Mouse (Mus musculus): ENCODE results near the gene Mybpc1. TPM values are rescaled to one million over a fixed set of nuclear protein-coding genes. Genes with fewer than 3 reads are reported as not detected.
"Not testable (repeated sequence)": the region's sequence is repeated elsewhere in the genome, so short reads cannot be mapped to it uniquely, and the experiment has no call there.

Mybpc1 gene
- total RNA-seq, 2 experiments from 2014 or later, result 1,393 to 2,492 TPM

- DNase-seq, result no peak
Observed at GRCm38 (mm10) chr10:88494959-88495587, 109.9 kb downstream of the Mybpc1 start.

GRCm38 (mm10) chr10:88492658-88493057 lies 112.3 kb downstream of the Mybpc1 start:
- no peak for DNase-seq

- DNase-seq, result no peak
Observed at GRCm38 (mm10) chr10:88491632-88492031, 113.3 kb downstream of the Mybpc1 start.

GRCm38 (mm10) chr10:88488629-88489028 lies 116.3 kb downstream of the Mybpc1 start:
- no peak for DNase-seq

GRCm38 (mm10) chr10:88482866-88483265 lies 122.1 kb downstream of the Mybpc1 start:
- DNase-seq, result not testable (repeated sequence)

Other genes starting within 250 kb of the Mybpc1 start
- 1 to 10 TPM; 1.2 to 5.5 TPM for gene Dram1, start 226.1 kb downstream of the Mybpc1 start, total RNA-seq (2021)
- 10 to 100 TPM; 15.4 to 15.8 TPM for gene Gnptab, start 226.0 kb downstream of the Mybpc1 start, total RNA-seq (2021)
- not detected for gene Sycp3, start 145.6 kb downstream of the Mybpc1 start, total RNA-seq (2021)
- 100 to 1,000 TPM; 102 to 103 TPM for gene Chpt1, start 101.1 kb downstream of the Mybpc1 start, total RNA-seq (2021)
- not detected for gene Spic, start 79.9 kb upstream of the Mybpc1 start, total RNA-seq (2021)
- 10 to 100 TPM; 73.8 to 76.8 TPM for gene Arl1, start 125.7 kb upstream of the Mybpc1 start, total RNA-seq (2021)
- gene Utp20, start 221.7 kb upstream of the Mybpc1 start, total RNA-seq (2021), result 10 to 100 TPM in 1 of 2 experiments, 1 to 10 TPM in 1; 9.1 to 10.8 TPM

Data from gastrocnemius, postnatal 25 days (tissue).